Mouse (Mus musculus) 3T3-L1 (cell line): Measurements from ENCODE around the gene Rhox2e.
"Not testable (repeated sequence)": the region's sequence is repeated elsewhere in the genome, so short reads cannot be mapped to it uniquely, and the experiment has no call there.

Source experiments
- DNase-seq: peaks from one replicate; pipeline ENCODE4 v3.0.0-alpha.2; 2015; ENCODE audit warnings: low read depth, low spot score

Rhox2e gene

DNA sequence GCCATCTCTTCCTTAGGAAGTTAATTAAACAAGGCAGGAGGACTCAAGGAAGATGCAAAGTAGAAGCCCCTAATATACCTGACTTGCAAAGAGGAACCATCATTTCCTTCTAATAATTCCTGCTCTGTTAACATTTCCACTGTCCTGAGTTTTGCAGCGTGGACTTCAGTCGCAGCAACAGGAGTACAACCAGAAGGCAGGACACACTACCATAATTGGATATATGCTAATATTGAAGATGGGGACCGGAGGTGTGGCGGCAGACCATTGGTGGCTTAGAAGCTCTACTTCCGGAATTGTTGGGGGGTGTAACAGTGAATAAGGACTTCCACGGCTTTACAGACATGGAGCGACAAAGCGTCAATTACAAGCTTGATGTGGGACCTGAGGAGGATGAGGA is at the start of gene Rhox2e:
Rhox2e (plus strand) TSS at position 301 of the 400 bp plus-strand sequence.
- DNase-seq: not testable (repeated sequence)

DNA sequence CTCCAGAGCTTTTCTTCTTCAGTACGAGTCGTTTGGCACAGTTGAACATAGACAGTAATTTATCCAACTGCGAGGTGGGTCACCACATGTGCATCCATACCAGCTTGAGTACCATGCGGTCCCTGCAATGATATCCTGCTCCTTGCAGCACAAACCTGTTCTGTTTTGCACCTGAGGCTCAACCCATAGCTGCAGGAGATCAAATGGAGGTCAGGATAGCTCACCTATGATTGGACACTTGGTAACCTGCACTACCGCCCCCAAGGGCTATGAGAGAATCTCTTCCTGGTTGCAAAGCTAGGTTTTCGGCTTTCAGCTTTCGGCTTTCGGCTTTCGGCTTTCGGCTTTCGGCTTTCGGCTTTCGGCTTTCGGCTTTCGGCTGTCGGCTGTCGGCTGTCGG is 16.2 kb upstream of the Rhox2e start, which contains the start of gene Rhox4d:
Rhox4d (plus strand) TSS at position 301 of the 400 bp plus-strand sequence.
- DNase-seq: not testable (repeated sequence)

DNA sequence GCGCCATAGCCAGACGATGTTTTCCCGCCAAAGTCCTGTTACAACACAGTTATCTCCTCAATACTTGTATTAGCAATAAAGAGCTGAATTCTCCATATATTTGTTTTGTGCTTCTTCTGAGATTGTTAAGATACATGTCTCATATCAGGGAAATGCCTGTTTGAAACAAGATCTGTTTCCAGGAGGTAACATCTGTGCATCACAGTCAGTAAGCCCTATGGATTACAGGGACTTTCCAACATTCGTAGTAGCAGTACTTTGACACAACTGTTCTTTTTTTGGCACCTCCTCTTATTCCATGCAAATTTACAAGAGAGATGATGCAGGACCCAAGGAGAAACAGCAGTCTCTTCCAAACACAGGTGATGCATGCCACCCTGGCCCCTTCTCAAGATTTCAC is 11.5 kb downstream of the Rhox2e start, which contains the start of gene Rhox3e:
Rhox3e (plus strand) TSS at position 301 of the 400 bp plus-strand sequence.
- DNase-seq: not testable (repeated sequence)

DNA sequence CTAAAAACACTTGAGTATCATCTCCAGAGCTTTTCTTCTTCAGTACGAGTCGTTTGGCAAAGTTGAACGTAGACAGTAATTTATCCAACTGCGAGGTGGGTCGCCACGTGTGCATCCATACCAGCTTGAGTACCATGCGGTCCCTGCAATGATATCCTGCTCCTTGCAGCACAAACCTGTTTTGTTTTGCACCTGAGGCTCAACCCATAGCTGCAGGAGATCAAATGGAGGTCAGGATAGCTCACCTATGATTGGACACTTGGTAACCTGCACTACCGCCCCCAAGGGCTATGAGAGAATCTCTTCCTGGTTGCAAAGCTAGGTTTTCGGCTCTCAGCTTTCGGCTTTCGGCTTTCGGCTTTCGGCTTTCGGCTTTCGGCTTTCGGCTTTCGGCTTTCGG is 26.9 kb downstream of the Rhox2e start, which contains the start of gene Rhox4e:
Rhox4e (plus strand) TSS at position 301 of the 400 bp plus-strand sequence.
- DNase-seq: not testable (repeated sequence)

DNA sequence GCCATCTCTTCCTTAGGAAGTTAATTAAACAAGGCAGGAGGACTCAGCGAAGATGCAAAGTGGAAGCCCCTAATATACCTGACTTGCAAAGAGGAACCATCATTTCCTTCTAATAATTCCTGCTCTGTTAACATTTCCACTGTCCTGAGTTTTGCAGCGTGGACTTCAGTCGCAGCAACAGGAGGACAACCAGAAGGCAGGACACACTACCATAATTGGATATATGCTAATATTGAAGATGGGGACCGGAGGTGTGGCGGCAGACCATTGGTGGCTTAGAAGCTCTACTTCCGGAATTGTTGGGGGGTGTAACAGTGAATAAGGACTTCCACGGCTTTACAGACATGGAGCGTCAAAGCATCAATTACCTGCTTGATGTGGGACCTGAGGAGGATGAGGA is 40.9 kb downstream of the Rhox2e start, which contains the start of gene Rhox2f:
Rhox2f (plus strand) TSS at position 301 of the 400 bp plus-strand sequence.
- not testable (repeated sequence) for DNase-seq

DNA sequence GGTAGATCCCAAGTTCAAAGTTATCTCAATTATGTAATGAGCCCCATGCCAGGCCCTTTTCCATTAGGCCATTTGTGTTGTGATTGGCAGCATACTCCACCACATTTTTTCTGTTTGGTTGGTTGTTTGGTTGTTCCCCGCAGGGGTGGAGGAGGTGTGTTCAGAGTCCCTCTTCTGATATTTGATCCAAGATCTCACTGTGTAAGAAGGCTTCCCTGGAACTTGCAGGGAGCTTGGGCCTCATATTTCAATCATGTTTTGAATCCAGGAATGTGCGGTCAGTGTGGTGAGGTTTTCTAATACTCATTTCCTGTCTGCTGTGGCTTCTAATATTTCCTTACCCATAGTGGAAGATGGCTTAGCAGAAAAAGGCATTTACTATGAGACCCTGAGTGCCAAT is 42.4 kb downstream of the Rhox2e start:
- peak; percentile 84 for DNase-seq

DNA sequence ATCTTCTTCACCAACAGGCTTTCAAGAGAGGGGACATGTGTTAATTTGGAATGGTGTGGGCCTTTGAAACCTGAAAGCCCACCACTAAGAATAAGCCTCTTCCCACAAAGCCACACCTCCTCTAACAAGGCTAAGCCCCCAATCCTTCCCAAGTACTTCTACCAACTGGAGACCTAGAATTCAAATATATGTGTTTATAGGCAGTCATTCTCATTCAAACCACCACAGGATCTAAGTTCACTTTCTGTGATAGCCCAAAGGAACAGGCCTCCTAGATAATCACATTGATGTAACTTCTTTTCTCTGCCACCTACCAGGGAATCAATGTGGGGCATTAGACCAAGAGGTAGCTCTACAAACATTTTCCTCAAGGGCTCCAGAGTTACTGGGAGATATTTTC is 50.4 kb downstream of the Rhox2e start, which contains the start of gene Rhox3f:
Rhox3f (plus strand) TSS at position 301 of the 400 bp plus-strand sequence.
- not testable (repeated sequence) for DNase-seq
